Mouse (Mus musculus) myocyte (in vitro differentiated cells): ENCODE measurements around the gene Fars2.

ENCODE experiments used
- MYOD1 ChIP-seq, 3 experiments: IDR thresholded peaks; one replicate each; pipeline ENCODE4 v1.6.1; 2011; ENCODE audit warnings: control low read depth in 2 of 3, low read depth in 2 of 3, mild to moderate bottlenecking in 2 of 3, moderate library complexity in 1 of 3; ENCODE audit not compliant: insufficient read length in 2 of 3, control insufficient read depth in 1 of 3
- MYOG ChIP-seq, 3 experiments: IDR thresholded peaks; one replicate each; pipeline ENCODE4 v1.6.1; 2011; ENCODE audit warnings: control low read depth in 2 of 3, low read depth in 2 of 3, mild to moderate bottlenecking in 2 of 3; ENCODE audit not compliant: insufficient read length in 2 of 3, control insufficient read depth in 1 of 3, insufficient read depth in 1 of 3
- POLR2A ChIP-seq: IDR thresholded peaks from one replicate; pipeline ENCODE4 v1.6.1; 2011; ENCODE audit warnings: low read depth, mild to moderate bottlenecking, control low read depth, moderate library complexity; ENCODE audit not compliant: insufficient read length
- TCF12 ChIP-seq: IDR thresholded peaks from one replicate; pipeline ENCODE4 v1.6.1; 2011; ENCODE audit warnings: mild to moderate bottlenecking, control low read depth; ENCODE audit not compliant: poor library complexity, insufficient read depth, severe bottlenecking

DNA sequence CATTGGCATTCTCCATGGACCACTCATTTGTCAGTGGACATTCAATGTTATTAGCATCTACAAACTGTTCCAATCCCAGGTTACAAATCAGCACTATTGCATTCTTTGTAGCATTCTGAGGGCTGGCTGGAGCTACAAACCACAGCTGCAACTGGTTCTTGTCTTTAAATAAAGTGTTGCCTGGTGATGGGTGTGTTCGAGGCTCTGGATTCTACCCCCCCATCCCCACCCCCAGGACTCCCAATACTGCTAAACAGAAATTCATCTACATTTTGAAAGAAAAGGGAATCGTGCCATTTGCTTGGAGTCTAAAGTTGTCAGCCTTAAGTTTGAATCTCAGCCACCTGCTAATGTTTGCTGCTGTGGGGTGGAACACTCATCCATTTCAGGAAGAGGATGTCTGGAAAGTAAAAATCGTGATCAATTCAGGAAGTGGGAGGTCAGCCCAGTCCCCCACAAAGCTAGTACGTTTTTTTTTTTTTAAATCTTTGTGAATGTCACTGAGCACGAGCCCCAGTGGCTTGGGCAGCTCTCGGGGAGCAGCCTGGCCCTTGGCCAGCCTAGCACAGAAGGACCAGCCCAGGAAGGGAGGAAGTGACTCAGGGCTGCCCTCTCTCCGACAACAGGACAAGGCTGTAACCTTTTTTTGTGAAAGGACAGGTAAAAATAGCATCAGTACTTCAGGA lies 578.4 kb downstream of the Fars2 start:
- TF ChIP-seq MYOD1 (IDR thresholded peaks at IDR 0.05; ENCODE audit: control insufficient read depth in 1 of 3, insufficient read length in 2 of 3, low read depth in 2 of 3) (no peak), POLR2A (no peak), TCF12 (no peak), MYOG (IDR thresholded peaks at IDR 0.05; ENCODE audit: control insufficient read depth in 1 of 3, insufficient read depth in 1 of 3, insufficient read length in 2 of 3, low read depth in 2 of 3) (no peak)
